Mouse (Mus musculus): Measurements from ENCODE around the gene Pitpnm3. TPM values are rescaled to one million over a fixed set of nuclear protein-coding genes. Genes with fewer than 3 reads are reported as not detected.

Pitpnm3 gene
- polyA plus RNA-seq (2017; shearing (Covaris generic)), result not detected

DNA sequence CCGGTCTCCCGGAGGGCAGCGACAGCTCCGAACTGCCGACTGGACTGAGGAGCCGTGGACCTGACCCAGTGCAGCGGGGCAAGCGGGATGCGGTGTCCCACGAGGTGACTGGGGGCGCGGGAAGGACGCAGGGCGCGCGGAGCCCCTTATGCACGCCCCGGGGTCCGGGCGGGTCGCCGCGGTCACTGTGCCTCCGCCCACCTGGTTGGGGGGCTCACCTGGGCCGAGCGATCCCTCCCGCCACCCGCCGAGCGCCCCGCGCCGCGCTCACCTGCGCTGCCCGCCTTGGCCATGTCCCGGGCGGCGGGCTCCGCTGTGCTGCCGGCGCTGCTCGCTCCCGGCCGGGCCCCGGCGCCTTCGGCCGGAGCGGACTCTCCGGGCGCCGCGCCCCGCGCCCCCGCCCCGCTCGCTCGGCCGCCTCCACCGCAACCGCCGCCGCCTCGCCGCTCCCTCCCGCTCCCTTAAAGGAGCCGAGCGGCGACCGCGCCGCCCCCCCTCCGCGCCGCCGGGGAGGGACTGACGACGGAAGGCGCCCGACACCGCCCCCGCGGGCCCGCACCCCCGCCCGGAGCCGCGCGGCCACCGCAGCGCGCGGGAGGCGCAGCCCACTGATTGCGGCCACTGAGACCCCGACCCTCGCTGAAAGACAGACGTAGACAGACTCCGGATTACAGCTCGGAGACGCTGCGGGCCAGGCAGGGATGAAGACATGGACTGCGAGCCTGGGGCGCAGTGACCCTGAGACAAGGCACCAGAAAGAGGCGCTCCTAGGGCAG, at the start of gene Pitpnm3:
Pitpnm3 (minus strand) TSS at position 396 of the 776 bp plus-strand sequence.

GRCm38 (mm10) chr11:72041768-72042607, 93.6 kb downstream of the Pitpnm3 start, which contains the start of gene Pimreg:
TSS of gene Pimreg (plus strand) at chr11:72042032.

GRCm38 (mm10) chr11:72037409-72037808, 98.2 kb downstream of the Pitpnm3 start, which contains the start of gene Aipl1:
TSS of gene Aipl1 (minus strand) at chr11:72037509.

Other genes with a start within 250 kb of the Pitpnm3 start
- 0.42 TPM for gene Aipl1, start 98.3 kb downstream of the Pitpnm3 start, polyA plus RNA-seq (2017; shearing (Covaris generic))
- 1.9 TPM for gene Pimreg, start 93.7 kb downstream of the Pitpnm3 start, polyA plus RNA-seq (2017; shearing (Covaris generic))
- gene Gm43951, start 71.1 kb upstream of the Pitpnm3 start, polyA plus RNA-seq (2017; shearing (Covaris generic)), result 0.33 TPM
- gene 4933427D14Rik, start 71.7 kb upstream of the Pitpnm3 start, polyA plus RNA-seq (2017; shearing (Covaris generic)), result 31.2 TPM
- 123 TPM for gene Txndc17, start 71.8 kb upstream of the Pitpnm3 start, polyA plus RNA-seq (2017; shearing (Covaris generic))
- 26.1 TPM for gene Med31, start 79.8 kb upstream of the Pitpnm3 start, polyA plus RNA-seq (2017; shearing (Covaris generic))
- not detected for gene Slc13a5, start 131.4 kb upstream of the Pitpnm3 start, polyA plus RNA-seq (2017; shearing (Covaris generic))
- gene Xaf1, start 165.9 kb upstream of the Pitpnm3 start, polyA plus RNA-seq (2017; shearing (Covaris generic)), result 110 TPM
- 0.68 TPM for gene Fbxo39, start 178.7 kb upstream of the Pitpnm3 start, polyA plus RNA-seq (2017; shearing (Covaris generic))
- gene Tekt1, start 226.7 kb upstream of the Pitpnm3 start, polyA plus RNA-seq (2017; shearing (Covaris generic)), result not detected